Mouse (Mus musculus) liver, adult 10 weeks (tissue): ENCODE data around the gene C1galt1. TPM values are rescaled to one million over a fixed set of nuclear protein-coding genes. Genes with fewer than 3 reads are reported as not detected.

Source experiments
- polyA plus RNA-seq: library from polyadenylated mRNA; stranded (reverse); fragments of 350-450 nt; fragmentation: Illumina TruSeq; extraction: RNeasy Lipid Tissue Mini Kit (QIAGEN cat#74804); gene quantifications from one replicate; pipeline ENCODE4 v1.2.3, GENCODE M21; 2014; ENCODE audit warnings: low read depth, low replicate concordance

The C1galt1 gene
- polyA plus RNA-seq: 67.6 TPM

GRCm38 (mm10) chr6:7844802-7845679 is at the start of gene C1galt1:
Gene C1galt1, plus strand, starts transcription at chr6:7844842.

Other genes starting within 250 kb of the C1galt1 start
- 1.4 TPM for gene Asns, start 151.6 kb upstream of the C1galt1 start, polyA plus RNA-seq